21 mouse cellular contexts compared by ENCODE assay signal in the genomic region with DNA sequence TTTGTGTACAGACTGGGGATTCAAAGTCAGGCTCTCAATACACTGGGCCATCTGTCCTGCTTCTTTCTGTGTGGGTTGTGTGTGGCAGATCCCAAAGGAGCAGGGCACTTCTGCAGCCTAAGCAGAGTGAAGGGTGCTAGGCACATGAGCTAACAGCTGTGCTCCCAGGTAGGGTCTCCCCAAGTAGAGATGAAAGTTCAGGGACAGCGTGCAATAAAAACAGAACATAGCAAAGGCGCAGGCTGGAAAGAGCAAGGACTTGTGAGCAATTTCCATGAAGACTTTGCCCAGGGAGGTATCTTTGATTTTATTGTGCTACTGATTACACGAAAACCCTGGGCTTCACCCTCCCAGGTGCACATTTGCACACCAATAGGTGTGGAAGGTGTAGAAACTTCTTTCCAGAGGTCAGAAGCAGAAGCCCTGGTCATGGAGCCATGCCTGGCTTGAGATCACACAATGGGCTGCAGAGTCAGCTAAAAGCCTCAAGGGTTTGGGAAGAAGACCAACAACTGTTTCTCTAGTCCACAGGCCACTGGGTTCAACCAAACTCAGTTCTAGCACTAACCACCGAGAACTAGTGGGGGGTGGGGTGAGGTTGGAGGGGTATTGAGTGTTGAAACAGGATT. TPM values are rescaled to one million over a fixed set of nuclear protein-coding genes. Genes with fewer than 3 reads are reported as not detected.
DNase-seq lines count a peak whose midpoint lies in the region; ATAC-seq and TF ChIP-seq lines count a peak whose summit lies in the region.
"Had no signal": no experiment of that assay in that cellular context is flagged by ENCODE, and none has a peak within 500 bp of the region (broad histone marks: within the 10 kb centered on the region; RNA-seq: fewer than 3 reads in every experiment).

No protein-coding gene starts in this region.

- H3K4me3 ChIP-seq in lung, embryonic 15.5 days, result no peak overlapping the region
- H3K4me3 ChIP-seq in intestine, embryonic 14.5 days (ENCODE audit: low read depth, low read length), result no peak overlapping the region
- H3K4me3 ChIP-seq in kidney, embryonic 15.5 days (replicated peaks), result no peak overlapping the region
- no peak overlapping the region for H3K4me3 ChIP-seq in stomach, embryonic 15.5 days (replicated peaks)
- H3K4me3 ChIP-seq in forebrain, postnatal 0 days (ENCODE audit: low read depth, low read length), result no peak overlapping the region
- H3K4me3 ChIP-seq: embryonic facial prominence, embryonic 10.5 days; erythroblast, embryonic 14.5 days; limb, embryonic 15.5 days had no signal

- TF ChIP-seq CTCF in forebrain, postnatal 0 days (IDR thresholded peaks at IDR 0.05; ENCODE audit: low read depth), result no peak

- H3K36me3 ChIP-seq in lung, embryonic 15.5 days, result no peaks in the 10 kb centered on the region
- H3K36me3 ChIP-seq in intestine, embryonic 14.5 days (ENCODE audit: control insufficient read depth, insufficient read depth, low read length), result no peaks in the 10 kb centered on the region
- H3K36me3 ChIP-seq in kidney, embryonic 15.5 days, result no peaks in the 10 kb centered on the region
- H3K36me3 ChIP-seq in stomach, embryonic 15.5 days, result no peaks in the 10 kb centered on the region
- no peaks in the 10 kb centered on the region for H3K36me3 ChIP-seq in forebrain, postnatal 0 days (ENCODE audit: insufficient read depth)
- H3K36me3 ChIP-seq: embryonic facial prominence, embryonic 10.5 days; limb, embryonic 15.5 days had no signal

- peaks cover 31% of the 10 kb centered on the region for H3K4me1 ChIP-seq in lung, embryonic 15.5 days
- peaks cover 25% of the 10 kb centered on the region for H3K4me1 ChIP-seq in intestine, embryonic 14.5 days (replicated peaks; ENCODE audit: control insufficient read depth, insufficient read depth, low read length)
- peaks cover 25% of the 10 kb centered on the region for H3K4me1 ChIP-seq in kidney, embryonic 15.5 days
- peaks cover 10% of the 10 kb centered on the region for H3K4me1 ChIP-seq in stomach, embryonic 15.5 days
- no peaks in the 10 kb centered on the region for H3K4me1 ChIP-seq in forebrain, postnatal 0 days (ENCODE audit: insufficient read depth)

- 79% methylated on average over 4 of the region's 4 CpGs for WGBS in lung, embryonic 15.5 days
- WGBS in intestine, embryonic 14.5 days, result 75% methylated on average over 4 of the region's 4 CpGs
- 83% methylated on average over 4 of the region's 4 CpGs for WGBS in kidney, embryonic 15.5 days
- 87% methylated on average over 4 of the region's 4 CpGs for WGBS in stomach, embryonic 15.5 days
- WGBS in forebrain, postnatal 0 days, result 88% methylated on average over 4 of the region's 4 CpGs

- H3K27ac ChIP-seq in lung, embryonic 15.5 days, result peak overlapping the region; percentile 93
- H3K27ac ChIP-seq in intestine, embryonic 14.5 days (ENCODE audit: low read depth), result peak overlapping the region; percentile 82
- H3K27ac ChIP-seq in kidney, embryonic 15.5 days, result 0 out of 2 replicates have a peak overlapping the region, but pooled peaks have one; percentile 74
- H3K27ac ChIP-seq in stomach, embryonic 15.5 days, result peak overlapping the region; percentile 52; the same call in 1 of the 2 replicates
- no peak overlapping the region for H3K27ac ChIP-seq in forebrain, postnatal 0 days (ENCODE audit: low read depth, low read length)
- H3K27ac ChIP-seq: embryonic facial prominence, embryonic 10.5 days; hindbrain, postnatal 0 days; limb, embryonic 15.5 days had no signal

- H3K27me3 ChIP-seq in lung, embryonic 15.5 days, result no peaks in the 10 kb centered on the region
- H3K27me3 ChIP-seq in intestine, embryonic 14.5 days (replicated peaks; ENCODE audit: control insufficient read depth, insufficient read depth, low read length), result no peaks in the 10 kb centered on the region
- H3K27me3 ChIP-seq in kidney, embryonic 15.5 days, result no peaks in the 10 kb centered on the region
- no peaks in the 10 kb centered on the region for H3K27me3 ChIP-seq in stomach, embryonic 15.5 days (replicated peaks)
- no peaks in the 10 kb centered on the region for H3K27me3 ChIP-seq in forebrain, postnatal 0 days (ENCODE audit: insufficient read depth, low read length)
- H3K27me3 ChIP-seq: limb, embryonic 15.5 days had no signal

- ATAC-seq in lung, embryonic 15.5 days (ENCODE audit: borderline replicate concordance, extremely low read depth, low FRiP score, low TSS enrichment), result no peak
- 0 out of 2 replicates have a peak, but pooled peaks have one; percentile 37 for ATAC-seq in intestine, embryonic 14.5 days (replicated peaks; ENCODE audit: low FRiP score, low TSS enrichment, low read depth)
- no peak for ATAC-seq in kidney, embryonic 15.5 days (replicated peaks; ENCODE audit: low FRiP score)
- no peak for ATAC-seq in stomach, embryonic 15.5 days (ENCODE audit: insufficient read depth, low FRiP score, low read depth)
- no peak for ATAC-seq in forebrain, postnatal 0 days
- ATAC-seq: forebrain, embryonic 14.5 days; hindbrain, postnatal 0 days had no signal

- no peaks in the 10 kb centered on the region for H3K9me3 ChIP-seq in lung, embryonic 15.5 days
- H3K9me3 ChIP-seq in intestine, embryonic 14.5 days (ENCODE audit: control insufficient read depth, low read length), result peaks cover 8% of the 10 kb centered on the region; the same call in 1 of the 2 replicates
- 0 out of 2 replicates have a peak, but pooled peaks cover 3% of the 10 kb centered on the region for H3K9me3 ChIP-seq in kidney, embryonic 15.5 days (replicated peaks)
- H3K9me3 ChIP-seq in stomach, embryonic 15.5 days, result no peaks in the 10 kb centered on the region
- no peaks in the 10 kb centered on the region for H3K9me3 ChIP-seq in forebrain, postnatal 0 days (ENCODE audit: low read length)
- H3K9me3 ChIP-seq: embryonic facial prominence, embryonic 10.5 days; limb, embryonic 15.5 days had no signal

- DNase-seq in lung, postnatal 10 days, result no peak
- DNase-seq in intestine, embryonic 14.5 days (ENCODE audit: low spot score), result no peak
- DNase-seq in Muller cell, postnatal 12 days (ENCODE audit: inconsistent ontology term), result no peak
- no peak for DNase-seq in adrenal gland, adult 2 months
- DNase-seq in forebrain, postnatal 0 days, result no peak
- DNase-seq: cerebellum, adult 11 months; heart, adult 11 months; heart, postnatal 4 days; lung, postnatal 14 days; spleen, adult 18-20 months; thymus, postnatal 4 days had no signal

- no peak overlapping the region for H3K9ac ChIP-seq in lung, embryonic 15.5 days
- H3K9ac ChIP-seq in intestine, embryonic 14.5 days (ENCODE audit: low read length), result no peak overlapping the region
- H3K9ac ChIP-seq in kidney, embryonic 15.5 days, result no peak overlapping the region
- H3K9ac ChIP-seq in stomach, embryonic 15.5 days, result no peak overlapping the region
- no peak overlapping the region for H3K9ac ChIP-seq in forebrain, postnatal 0 days
- H3K9ac ChIP-seq: limb, embryonic 15.5 days had no signal

- H3K4me2 ChIP-seq in lung, embryonic 15.5 days, result no peak overlapping the region
- no peak overlapping the region for H3K4me2 ChIP-seq in intestine, embryonic 14.5 days (ENCODE audit: low read length)
- H3K4me2 ChIP-seq in kidney, embryonic 15.5 days, result no peak overlapping the region
- no peak overlapping the region for H3K4me2 ChIP-seq in stomach, embryonic 15.5 days
- H3K4me2 ChIP-seq in forebrain, postnatal 0 days (ENCODE audit: low read depth), result no peak overlapping the region
- H3K4me2 ChIP-seq: limb, embryonic 15.5 days had no signal

RNA-seq across cellular contexts. Expression of gene Mchr1, which starts 13.8 kb away (rescaled TPM):
- 1.1 TPM in 2 replicates for polyA plus RNA-seq in lung, embryonic 15.5 days (2015; fragmentation: Nextera tagmentation; extraction: Ambion mirVana)
- 1.0 and 1.2 TPM in 2 replicates for polyA plus RNA-seq in intestine, embryonic 14.5 days (2014; fragmentation: Nextera tagmentation; extraction: Ambion mirVana)
- 1.1 and 1.2 TPM in 2 replicates for polyA plus RNA-seq in kidney, embryonic 15.5 days (2015; fragmentation: Nextera tagmentation; extraction: Ambion mirVana)
- polyA plus RNA-seq in stomach, embryonic 15.5 days (2015; fragmentation: Nextera tagmentation; extraction: Ambion mirVana), result 0.98 and 1.3 TPM in 2 replicates
- total RNA-seq in adrenal gland, adult 2 months (2021), result under 1 TPM; 0.17 to 0.55 TPM
- polyA plus RNA-seq in adrenal gland, adult 2 months (2012; rRNA removed), result 0.45 and 0.86 TPM in 2 replicates
- 4.5 and 4.8 TPM in 2 replicates for total RNA-seq in forebrain, postnatal 0 days (2014; rRNA removed)
- polyA plus RNA-seq in forebrain, postnatal 0 days (2015; fragmentation: Nextera tagmentation; extraction: Ambion mirVana), result 3.2 and 4.7 TPM in 2 replicates
- total RNA-seq: heart, postnatal 4 days; megakaryocyte-erythroid progenitor cell, adult 5-6 weeks had no signal
- polyA plus RNA-seq: erythroblast, embryonic 14.5 days; heart, embryonic 14.5 days had no signal

RNA-seq across cellular contexts. Expression of gene Mrtfa, which starts 58.5 kb away (rescaled TPM):
- 23.2 and 24.2 TPM in 2 replicates for polyA plus RNA-seq in lung, embryonic 15.5 days (2015; fragmentation: Nextera tagmentation; extraction: Ambion mirVana)
- 21.2 and 25.1 TPM in 2 replicates for polyA plus RNA-seq in intestine, embryonic 14.5 days (2014; fragmentation: Nextera tagmentation; extraction: Ambion mirVana)
- 23.4 and 27.0 TPM in 2 replicates for polyA plus RNA-seq in kidney, embryonic 15.5 days (2015; fragmentation: Nextera tagmentation; extraction: Ambion mirVana)
- polyA plus RNA-seq in stomach, embryonic 15.5 days (2015; fragmentation: Nextera tagmentation; extraction: Ambion mirVana), result 23.9 and 28.2 TPM in 2 replicates
- 10 to 100 TPM; 27.3 to 30.0 TPM for total RNA-seq in adrenal gland, adult 2 months (2021)
- 33.0 and 39.6 TPM in 2 replicates for polyA plus RNA-seq in adrenal gland, adult 2 months (2012; rRNA removed)
- total RNA-seq in forebrain, postnatal 0 days (2014; rRNA removed), result 23.8 and 26.0 TPM in 2 replicates
- polyA plus RNA-seq in forebrain, postnatal 0 days (2015; fragmentation: Nextera tagmentation; extraction: Ambion mirVana), result 15.5 and 19.6 TPM in 2 replicates
